Mouse (Mus musculus): ENCODE measurements at regions not wholly inside any gene's neighbourhood (a gene's known extent, or its start where the extent isn't known, plus 50 kb on each side); places are given as distances from the start of the nearest gene placed in this dataset.

DNA sequence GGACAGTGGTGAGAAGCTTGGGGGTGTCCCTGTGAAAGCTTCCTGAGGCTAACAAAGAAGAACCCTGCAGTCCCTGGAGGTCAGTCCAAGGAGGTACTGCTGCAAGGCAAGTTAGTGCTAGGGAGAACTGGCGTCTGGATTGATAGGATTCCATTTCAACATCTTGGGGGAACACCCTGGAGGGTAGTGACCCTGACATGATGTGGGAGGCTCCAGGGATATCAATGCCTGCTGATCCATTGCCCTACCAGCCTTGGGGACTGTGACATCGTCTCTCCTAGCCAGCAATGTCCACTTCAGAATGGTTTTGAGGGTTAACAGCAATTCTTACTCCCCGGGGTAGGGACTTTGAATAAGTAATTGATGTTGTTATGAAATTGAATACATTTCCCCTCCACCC lies 280.1 kb downstream of the Maf start:
- no peak overlapping the region for H3K4me3 ChIP-seq (ENCODE audit: control insufficient read depth in 1 of 2, insufficient read depth in 1 of 2, low read depth in 2 of 2, low read length in 2 of 2)
- H3K27me3 ChIP-seq (ENCODE audit: control insufficient read depth in 1 of 2, insufficient read depth in 2 of 2, low read length in 2 of 2), result no peaks in the 10 kb centered on the region
- H3K4me1 ChIP-seq (ENCODE audit: control insufficient read depth in 1 of 2, insufficient read depth in 2 of 2, low read length in 2 of 2), result no peaks in the 10 kb centered on the region
- no peak overlapping the region for H3K27ac ChIP-seq (ENCODE audit: control insufficient read depth, low read depth, low read length)
- no peak overlapping the region for H3K9ac ChIP-seq (ENCODE audit: control insufficient read depth, low read depth, low read length, poor library complexity, severe bottlenecking)
- H3K79me2 ChIP-seq (ENCODE audit: control insufficient read depth, insufficient read depth, low read length, poor library complexity), result no peaks in the 10 kb centered on the region
- H3K36me3 ChIP-seq (ENCODE audit: control insufficient read depth in 1 of 2, insufficient read depth in 2 of 2, low read length in 2 of 2), result no peaks in the 10 kb centered on the region
- no peaks in the 10 kb centered on the region for H3K9me3 ChIP-seq (replicated peaks; ENCODE audit: insufficient read depth, low read length)
- no peak for DNase-seq (ENCODE audit: low read depth, low spot score)
- TF ChIP-seq MYB (IDR thresholded peaks at IDR 0.05; ENCODE audit: low read depth, low read length), result no peak
- no peak for TF ChIP-seq NRF1 (IDR thresholded peaks at IDR 0.05; ENCODE audit: insufficient read depth, low read depth, low read length, poor library complexity, severe bottlenecking)

GRCm38 (mm10) chr8:115426543-115426942 lies 281.1 kb downstream of the Maf start:
- TF ChIP-seq ETS1 (IDR thresholded peaks at IDR 0.05; ENCODE audit: low read depth, low read length) (no peak), CTCF (IDR thresholded peaks at IDR 0.05 in 2 of 3, conservative IDR thresholded peaks at IDR 0.05 in 1 of 3; ENCODE audit: control insufficient read depth in 1 of 3, insufficient read depth in 1 of 3, low read depth in 2 of 3, low read length in 3 of 3, poor library complexity in 1 of 3, severe bottlenecking in 1 of 3) (no peak), MAFK (IDR thresholded peaks at IDR 0.05; ENCODE audit: borderline replicate concordance, low read depth, low read length) (no peak), RCOR1 (IDR thresholded peaks at IDR 0.05; ENCODE audit: low read depth, low read length) (no peak), POLR2AphosphoS5 (IDR thresholded peaks at IDR 0.05; ENCODE audit: borderline replicate concordance, low read depth, low read length) (no peak), TCF12 (IDR thresholded peaks at IDR 0.05; ENCODE audit: low read depth, low read length) (no peak), ZMIZ1 (IDR thresholded peaks at IDR 0.05; ENCODE audit: low read depth, low read length) (no peak), TAL1 (IDR thresholded peaks at IDR 0.05; ENCODE audit: low read length) (no peak), NRF1 (IDR thresholded peaks at IDR 0.05; ENCODE audit: insufficient read depth, low read depth, low read length, poor library complexity, severe bottlenecking) (no peak), SIN3A (IDR thresholded peaks at IDR 0.05; ENCODE audit: low read length) (no peak), E2F4 (IDR thresholded peaks at IDR 0.05; ENCODE audit: borderline replicate concordance, low read depth, low read length) (no peak)
- H3K9me3 ChIP-seq (replicated peaks; ENCODE audit: insufficient read depth, low read length), result no peaks in the 10 kb centered on the region
- H3K9ac ChIP-seq (ENCODE audit: control insufficient read depth, low read depth, low read length, poor library complexity, severe bottlenecking), result no peak overlapping the region
- no peaks in the 10 kb centered on the region for H3K36me3 ChIP-seq (ENCODE audit: control insufficient read depth in 1 of 2, insufficient read depth in 2 of 2, low read length in 2 of 2)
- DNase-seq (ENCODE audit: low read depth, low spot score), result no peak
- H3K4me1 ChIP-seq (ENCODE audit: control insufficient read depth in 1 of 2, insufficient read depth in 2 of 2, low read length in 2 of 2), result no peaks in the 10 kb centered on the region
- no peak overlapping the region for H3K4me3 ChIP-seq (ENCODE audit: control insufficient read depth in 1 of 2, insufficient read depth in 1 of 2, low read depth in 2 of 2, low read length in 2 of 2)
- no peak overlapping the region for H3K27ac ChIP-seq (ENCODE audit: control insufficient read depth, low read depth, low read length)
- H3K79me2 ChIP-seq (ENCODE audit: control insufficient read depth, insufficient read depth, low read length, poor library complexity), result no peaks in the 10 kb centered on the region
- H3K27me3 ChIP-seq (ENCODE audit: control insufficient read depth in 1 of 2, insufficient read depth in 2 of 2, low read length in 2 of 2), result no peaks in the 10 kb centered on the region

DNA sequence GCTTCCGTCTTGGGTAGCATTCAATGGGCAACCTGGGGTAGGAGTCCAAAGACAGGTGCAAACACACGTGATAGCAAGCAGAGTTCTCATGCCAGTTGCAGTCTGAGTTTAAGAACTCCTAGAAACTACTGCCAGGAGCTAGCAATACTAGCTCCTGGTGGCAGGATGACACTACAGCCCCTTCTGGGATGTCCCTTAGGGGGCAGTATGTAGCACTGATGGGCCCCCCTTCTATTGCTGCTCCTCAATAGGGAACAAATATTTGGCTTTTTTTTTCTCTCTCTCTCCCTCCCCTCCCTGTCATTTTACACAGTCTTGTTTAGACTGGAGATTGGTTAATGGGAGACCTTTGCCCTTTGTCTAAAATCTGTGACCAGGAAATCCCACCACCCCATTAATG lies 282.2 kb downstream of the Maf start:
- H3K9ac ChIP-seq (ENCODE audit: control insufficient read depth, low read depth, low read length, poor library complexity, severe bottlenecking), result no peak overlapping the region
- no peaks in the 10 kb centered on the region for H3K79me2 ChIP-seq (ENCODE audit: control insufficient read depth, insufficient read depth, low read length, poor library complexity)
- DNase-seq (ENCODE audit: low read depth, low spot score), result no peak
- no peaks in the 10 kb centered on the region for H3K27me3 ChIP-seq (ENCODE audit: control insufficient read depth in 1 of 2, insufficient read depth in 2 of 2, low read length in 2 of 2)
- no peaks in the 10 kb centered on the region for H3K9me3 ChIP-seq (replicated peaks; ENCODE audit: insufficient read depth, low read length)
- no peaks in the 10 kb centered on the region for H3K36me3 ChIP-seq (ENCODE audit: control insufficient read depth in 1 of 2, insufficient read depth in 2 of 2, low read length in 2 of 2)
- H3K4me3 ChIP-seq (ENCODE audit: control insufficient read depth in 1 of 2, insufficient read depth in 1 of 2, low read depth in 2 of 2, low read length in 2 of 2), result no peak overlapping the region
- TF ChIP-seq MAZ (IDR thresholded peaks at IDR 0.05; ENCODE audit: low read depth, low read length) (no peak), EP300 (IDR thresholded peaks at IDR 0.05; ENCODE audit: low read depth in 1 of 2, low read length in 2 of 2) (no peak), MYB (IDR thresholded peaks at IDR 0.05; ENCODE audit: low read depth, low read length) (no peak), TAL1 (IDR thresholded peaks at IDR 0.05; ENCODE audit: low read length) (no peak), ZC3H11A (IDR thresholded peaks at IDR 0.05; ENCODE audit: low read depth, low read length) (no peak), MXI1 (IDR thresholded peaks at IDR 0.05; ENCODE audit: low read depth, low read length) (no peak), CTCF (IDR thresholded peaks at IDR 0.05 in 2 of 3, conservative IDR thresholded peaks at IDR 0.05 in 1 of 3; ENCODE audit: control insufficient read depth in 1 of 3, insufficient read depth in 1 of 3, low read depth in 2 of 3, low read length in 3 of 3, poor library complexity in 1 of 3, severe bottlenecking in 1 of 3) (no peak)
- H3K4me1 ChIP-seq (ENCODE audit: control insufficient read depth in 1 of 2, insufficient read depth in 2 of 2, low read length in 2 of 2), result no peaks in the 10 kb centered on the region
- no peak overlapping the region for H3K27ac ChIP-seq (ENCODE audit: control insufficient read depth, low read depth, low read length)

All from MEL (cell line).